Mouse (Mus musculus): ENCODE results near the gene Sptb.

DNA sequence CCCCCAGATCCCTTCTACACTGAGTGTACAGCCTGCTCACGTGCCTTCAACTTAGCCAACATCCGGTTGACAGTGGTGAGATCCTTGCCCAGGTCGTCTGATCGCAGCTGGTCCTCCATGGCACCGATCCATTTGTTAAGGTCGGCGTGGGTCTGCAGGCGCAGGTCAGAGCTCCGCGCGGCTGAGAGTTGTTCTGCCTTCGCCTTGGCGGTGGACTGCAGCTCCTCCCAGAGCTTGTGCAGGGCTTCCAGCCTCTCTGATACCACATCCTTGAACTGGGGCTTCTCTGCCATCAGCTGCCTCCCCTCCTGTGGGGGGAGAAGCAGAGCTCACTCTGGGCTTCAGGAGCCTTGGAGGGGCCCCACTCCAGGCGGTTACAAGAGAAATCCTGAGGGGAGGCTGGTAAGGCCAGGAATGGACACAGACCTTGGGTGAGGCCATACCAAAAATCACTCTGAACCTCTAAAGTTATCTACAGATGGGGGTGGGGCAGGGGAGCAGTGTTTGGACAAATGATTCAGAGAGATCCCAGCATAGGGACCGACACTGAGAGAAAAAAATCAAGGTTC is 101.3 kb downstream of the Sptb start:
- TF ChIP-seq CTCF (IDR thresholded peaks at IDR 0.05; ENCODE audit: insufficient read depth, low read depth, low read length) (no peak), POLR2A (IDR thresholded peaks at IDR 0.05; ENCODE audit: insufficient read depth, low read depth, low read length) (no peak)

All from olfactory bulb, adult 2 months (tissue).